Mouse (Mus musculus): ENCODE measurements around the gene Dnhd1.
A peak's percentile ranks its signal among the peaks of the same experiment; 100 is the strongest.
"Not testable (repeated sequence)": the region's sequence is repeated elsewhere in the genome, so short reads cannot be mapped to it uniquely, and the experiment has no call there.

The Dnhd1 gene

DNA sequence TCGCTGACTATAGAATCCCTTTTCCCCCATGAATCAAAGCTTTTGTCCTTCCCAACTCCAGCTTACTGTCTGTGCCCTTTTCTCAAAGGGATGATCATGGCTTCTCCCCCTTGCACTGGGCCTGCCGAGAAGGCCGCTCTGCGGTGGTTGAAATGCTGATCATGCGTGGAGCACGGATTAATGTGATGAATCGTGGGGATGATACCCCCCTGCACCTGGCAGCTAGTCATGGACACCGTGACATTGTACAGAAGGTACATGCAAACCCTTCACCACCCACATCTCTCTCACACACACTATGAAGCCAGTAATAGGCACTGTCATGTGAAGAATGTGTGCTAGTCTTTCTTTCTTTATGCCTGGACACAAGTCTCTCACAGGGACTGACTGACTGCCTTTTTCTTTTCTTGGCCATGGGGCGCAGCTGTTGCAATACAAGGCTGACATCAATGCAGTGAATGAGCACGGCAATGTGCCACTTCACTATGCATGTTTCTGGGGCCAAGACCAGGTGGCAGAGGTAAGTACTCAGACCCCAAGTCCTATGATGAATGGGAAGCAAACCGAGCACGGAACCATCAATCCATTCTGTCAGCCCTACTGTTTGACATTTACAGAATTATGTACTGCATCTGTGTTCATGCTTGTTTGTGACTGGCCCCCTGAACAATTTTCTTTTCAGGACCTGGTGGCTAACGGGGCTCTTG, 89.6 kb downstream of the Dnhd1 start:
- DNase-seq (ENCODE audit: low spot score) = no peak

DNA sequence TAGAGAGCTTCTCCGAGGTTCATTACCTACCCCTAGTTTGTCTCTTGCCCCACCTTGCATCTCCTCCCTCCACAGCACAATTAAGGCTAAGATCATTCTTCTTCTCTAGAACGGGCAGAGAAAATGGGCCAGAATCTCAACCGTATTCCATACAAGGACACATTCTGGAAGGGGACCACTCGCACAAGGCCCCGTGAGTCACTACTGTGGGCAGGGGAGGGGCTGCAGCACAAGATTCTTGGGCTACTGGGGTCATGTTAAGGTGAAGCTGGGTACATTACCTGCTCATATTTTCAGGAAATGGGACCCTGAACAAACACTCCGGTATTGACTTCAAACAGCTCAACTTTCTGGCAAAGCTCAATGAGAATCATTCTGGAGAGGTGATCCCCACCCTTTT, 90.2 kb downstream of the Dnhd1 start:
- no peak for DNase-seq (ENCODE audit: low spot score)

DNA sequence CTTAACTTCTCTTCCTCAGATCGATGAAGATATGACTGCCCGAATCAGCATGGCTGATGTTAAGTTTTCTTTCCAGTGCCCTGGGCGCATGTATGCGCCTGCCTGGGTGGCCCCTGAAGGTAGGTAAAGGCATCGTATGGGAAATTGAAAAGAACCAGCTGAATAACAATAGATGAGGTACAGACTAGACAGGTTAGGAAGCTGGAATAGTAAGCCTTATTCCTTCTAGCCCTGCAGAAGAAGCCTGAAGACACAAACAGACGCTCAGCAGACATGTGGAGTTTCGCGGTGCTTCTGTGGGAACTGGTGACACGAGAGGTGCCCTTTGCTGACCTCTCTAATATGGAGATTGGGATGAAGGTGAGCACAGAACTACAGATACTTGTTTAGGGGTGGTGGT, 91.4 kb downstream of the Dnhd1 start:
- no peak for DNase-seq (ENCODE audit: low spot score)

DNA sequence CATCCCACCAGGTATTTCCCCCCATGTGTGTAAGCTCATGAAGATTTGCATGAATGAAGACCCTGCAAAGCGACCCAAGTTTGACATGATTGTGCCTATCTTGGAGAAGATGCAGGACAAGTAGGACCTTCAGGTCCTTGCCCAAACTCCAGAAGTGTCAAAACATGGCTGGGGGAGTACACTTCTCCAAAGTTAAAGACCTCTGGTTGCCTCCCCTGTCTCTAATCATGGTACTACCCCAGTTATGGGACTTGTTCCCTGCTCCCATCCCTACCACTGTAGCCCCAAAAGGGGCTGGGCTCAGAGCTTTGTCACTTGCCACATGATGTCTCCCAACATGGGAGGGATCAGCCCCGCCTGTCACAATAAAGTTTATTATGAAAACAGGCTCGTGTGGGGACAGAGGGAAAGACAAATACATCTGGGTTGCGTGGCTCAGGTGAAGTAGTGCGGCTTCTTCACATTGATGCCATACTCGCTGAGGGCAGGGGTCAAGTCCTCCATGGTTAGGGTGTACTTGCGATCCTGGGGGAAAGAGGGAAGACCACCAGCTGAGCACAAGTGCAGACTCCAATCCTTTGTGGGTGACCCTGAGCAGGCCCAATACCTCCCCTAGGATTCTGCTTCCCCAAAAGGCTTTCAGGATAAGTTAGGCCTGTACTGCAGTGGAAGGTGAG, 92.0 kb downstream of the Dnhd1 start:
- DNase-seq (ENCODE audit: low spot score) = not testable (repeated sequence)

DNA sequence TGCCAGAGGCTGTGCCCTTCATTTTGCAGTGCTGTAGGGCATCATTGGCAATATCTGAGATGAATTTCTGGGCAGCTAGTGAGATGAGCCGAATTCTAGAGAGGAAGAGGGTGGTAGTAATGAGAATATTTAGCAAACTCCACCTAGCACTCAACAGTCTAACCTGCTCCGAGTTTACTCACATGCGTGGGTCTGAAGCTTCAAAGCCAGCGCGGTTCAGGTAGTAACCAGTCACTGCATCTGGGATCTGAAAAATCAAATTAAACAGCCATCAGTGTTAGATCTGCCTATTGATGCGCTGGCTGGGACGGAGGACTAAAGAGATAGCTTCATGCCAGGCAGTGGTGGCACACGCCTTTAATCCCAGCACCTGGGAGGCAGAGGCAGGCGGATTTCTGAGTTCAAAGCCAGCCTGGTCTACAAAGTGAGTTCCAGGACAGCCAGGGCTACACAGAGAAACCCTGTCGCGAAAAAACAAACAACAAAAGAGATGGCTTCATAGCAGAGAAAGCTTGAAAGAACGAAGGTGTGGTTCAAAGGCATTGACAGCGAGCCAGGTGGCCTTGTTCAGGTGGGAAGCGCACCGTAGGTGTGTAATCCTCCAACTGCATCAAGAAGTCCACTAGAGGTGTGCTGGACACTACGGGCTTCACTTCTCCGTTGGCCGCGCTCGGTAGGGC, 92.8 kb downstream of the Dnhd1 start:
- not testable (repeated sequence) for DNase-seq (ENCODE audit: low spot score)

DNA sequence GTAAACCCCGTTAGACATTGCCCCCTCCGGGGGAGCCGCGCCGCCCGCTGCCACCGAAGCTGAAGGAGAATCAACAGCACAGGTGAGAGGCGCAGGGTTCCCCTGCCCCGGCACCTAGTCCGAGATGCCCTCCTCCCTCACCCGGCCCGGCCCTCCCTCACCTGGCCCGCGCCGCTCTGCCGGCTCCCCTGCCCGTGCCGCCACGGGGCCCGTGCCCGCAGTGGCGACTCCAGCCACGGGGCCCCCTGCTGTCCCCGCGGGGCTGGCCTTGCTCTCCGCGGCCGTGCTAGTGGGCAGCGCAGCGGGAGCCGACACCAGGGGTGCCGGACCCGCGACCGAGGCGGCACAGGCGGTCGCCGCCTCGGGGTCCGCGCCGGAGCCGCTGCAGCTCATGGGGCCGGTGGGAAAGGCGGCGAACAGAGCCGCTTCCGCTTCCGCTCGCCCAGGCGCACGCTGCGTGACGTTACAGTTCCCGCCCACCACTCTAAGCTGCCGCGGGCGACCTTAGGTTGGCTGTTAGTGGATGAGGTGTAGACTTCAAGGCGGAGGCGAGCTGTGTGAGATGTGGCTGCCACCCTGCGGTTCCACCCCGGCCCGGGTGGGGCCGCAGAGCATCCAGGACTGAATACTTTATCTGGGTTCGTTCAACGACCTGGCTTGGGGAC, 93.4 kb downstream of the Dnhd1 start, which contains the start of gene Taf10:
Taf10 (minus strand) TSS at position 436 of the 665 bp plus-strand sequence.
- DNase-seq (ENCODE audit: low spot score) = peak; percentile 60

DNA sequence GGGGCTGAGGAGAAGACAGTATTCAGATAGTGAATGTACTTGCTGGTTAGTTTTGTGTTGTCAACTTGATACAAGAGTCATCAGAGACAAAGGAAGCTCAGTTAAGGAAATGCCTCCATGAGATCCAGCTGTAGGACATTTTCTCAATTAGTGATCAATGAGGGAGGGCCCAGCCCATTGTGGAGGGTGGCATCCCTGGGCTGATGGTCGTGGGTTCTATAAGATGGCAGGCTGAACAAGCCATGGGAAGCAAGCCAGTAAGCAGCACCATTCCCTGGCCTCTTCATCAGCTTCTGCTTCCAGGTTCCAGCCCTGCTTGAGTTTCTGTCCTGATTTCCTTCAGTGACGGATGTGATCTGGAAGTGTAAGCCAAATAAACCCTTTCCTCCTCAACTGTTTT, 97.1 kb downstream of the Dnhd1 start:
- no peak for DNase-seq (ENCODE audit: low spot score)

DNA sequence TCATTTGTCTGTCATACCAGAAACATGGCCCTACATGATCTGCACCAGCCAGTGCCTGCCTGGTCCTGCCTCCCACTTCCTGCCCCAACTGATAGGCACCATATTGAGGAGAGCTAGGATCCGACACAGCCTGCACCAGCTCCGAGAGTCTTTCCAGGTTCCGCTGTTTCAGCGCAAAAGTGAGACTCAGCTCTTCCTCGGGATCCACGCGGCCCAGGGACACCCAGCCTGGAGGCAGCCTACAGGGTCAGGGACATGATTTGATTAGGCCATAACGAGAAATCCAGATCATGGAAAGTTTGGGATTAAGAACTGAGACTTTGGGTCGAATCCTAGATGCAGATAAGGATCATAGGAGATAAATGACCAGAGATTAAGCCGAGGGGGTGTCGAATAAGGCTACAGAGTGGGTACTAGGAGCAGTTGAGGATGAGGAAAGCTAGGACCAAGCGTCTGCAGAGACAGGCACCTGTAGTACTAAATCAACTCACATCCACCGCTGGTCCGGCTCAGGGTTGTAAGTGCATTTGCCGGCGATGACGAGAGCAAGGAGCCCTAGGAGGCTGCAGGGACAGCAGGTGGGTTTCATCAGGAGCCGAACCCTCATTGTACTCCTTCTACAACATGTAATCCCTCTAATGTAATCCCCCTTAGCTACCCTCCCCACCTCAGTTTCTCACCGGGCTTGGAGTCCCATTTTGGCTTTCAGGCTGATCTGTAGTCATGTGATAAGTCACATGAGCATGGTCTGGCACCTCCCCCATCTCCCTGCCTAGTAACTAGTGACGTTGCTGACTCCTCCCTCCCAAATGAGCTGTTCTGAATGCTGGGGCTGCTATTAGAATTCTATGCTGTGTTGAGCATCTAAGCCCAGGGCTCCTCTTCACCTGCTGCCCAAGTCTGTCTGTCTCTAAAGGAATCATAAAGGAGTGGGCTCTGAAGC, 101.1 kb downstream of the Dnhd1 start, which contains the start of gene Tpp1:
Tpp1 (minus strand) TSS at position 745 of the 943 bp plus-strand sequence.
- DNase-seq (ENCODE audit: low spot score) = peak; percentile 74

DNA sequence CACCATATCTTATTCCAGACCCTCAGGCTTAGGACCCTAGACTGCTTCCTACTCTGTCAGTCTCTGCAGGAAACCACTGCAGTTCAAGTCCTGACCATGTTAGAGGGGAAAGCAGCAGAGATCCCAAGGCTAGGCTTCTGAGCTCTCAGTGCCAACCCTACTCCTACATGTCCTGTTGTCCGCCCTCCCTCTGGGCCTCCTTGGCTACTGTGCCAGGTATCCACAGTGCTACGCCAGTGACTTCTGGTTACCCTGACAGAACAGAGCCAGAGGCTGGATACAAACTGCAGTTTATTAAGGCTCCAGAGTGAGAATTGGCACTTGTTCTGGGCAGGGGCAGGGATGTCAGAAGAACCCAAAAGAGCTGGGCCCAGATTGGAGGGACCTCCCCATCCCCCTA, 102.1 kb downstream of the Dnhd1 start:
- no peak for DNase-seq (ENCODE audit: low spot score)

DNA sequence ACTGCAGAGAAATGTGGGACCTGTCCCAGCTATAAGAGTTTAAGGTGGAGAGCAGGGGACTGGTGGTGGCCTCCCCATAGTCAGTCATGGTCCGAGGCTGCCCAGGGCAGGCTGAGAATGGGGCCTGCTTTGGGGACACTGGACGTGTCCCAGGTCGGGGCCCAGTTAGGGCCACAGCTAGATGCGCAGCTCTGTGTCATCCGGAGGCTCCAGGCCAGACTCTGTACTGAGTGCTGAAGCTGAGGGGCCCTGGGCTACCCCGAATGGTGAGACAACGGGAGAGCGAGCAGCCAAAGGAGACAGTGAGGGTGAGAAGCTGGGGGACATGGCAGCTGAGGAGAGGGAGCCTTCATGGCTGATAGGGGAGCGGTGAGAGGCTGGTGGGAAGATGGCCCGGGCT, 102.7 kb downstream of the Dnhd1 start:
- DNase-seq (ENCODE audit: low spot score) = no peak

DNA sequence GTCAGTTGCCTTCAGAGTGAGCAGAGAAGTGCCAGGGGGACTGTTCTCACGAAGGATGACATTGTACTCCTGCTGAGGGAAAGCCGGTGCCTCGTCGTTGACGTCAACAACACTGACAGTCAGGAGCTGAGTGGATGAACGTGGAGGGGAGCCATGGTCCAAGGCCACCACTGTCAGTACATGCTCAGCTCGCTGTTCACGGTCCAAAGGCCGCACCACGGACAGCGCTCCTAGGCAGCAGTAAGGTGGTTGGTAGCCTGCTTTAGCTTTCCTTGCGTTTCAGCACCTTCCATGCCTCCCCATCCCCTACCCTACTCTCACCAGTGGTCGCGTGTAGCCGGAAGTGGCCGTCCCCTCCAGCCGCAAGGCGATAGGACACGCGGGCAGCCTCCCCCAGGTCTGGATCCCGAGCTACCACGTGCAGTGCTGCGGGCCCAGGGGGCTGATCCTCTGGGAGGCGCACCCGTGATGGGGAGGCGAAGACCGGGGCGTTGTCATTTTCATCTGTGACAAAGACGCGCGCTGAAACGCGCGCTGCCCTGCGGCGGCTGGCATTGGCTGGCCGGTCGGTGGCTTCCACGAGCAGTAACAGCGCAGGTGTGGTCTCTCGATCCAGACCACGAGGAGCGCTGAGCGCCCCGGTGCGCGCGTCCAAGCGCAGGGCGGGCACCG, 111.3 kb downstream of the Dnhd1 start:
- DNase-seq (ENCODE audit: low spot score) = no peak

DNA sequence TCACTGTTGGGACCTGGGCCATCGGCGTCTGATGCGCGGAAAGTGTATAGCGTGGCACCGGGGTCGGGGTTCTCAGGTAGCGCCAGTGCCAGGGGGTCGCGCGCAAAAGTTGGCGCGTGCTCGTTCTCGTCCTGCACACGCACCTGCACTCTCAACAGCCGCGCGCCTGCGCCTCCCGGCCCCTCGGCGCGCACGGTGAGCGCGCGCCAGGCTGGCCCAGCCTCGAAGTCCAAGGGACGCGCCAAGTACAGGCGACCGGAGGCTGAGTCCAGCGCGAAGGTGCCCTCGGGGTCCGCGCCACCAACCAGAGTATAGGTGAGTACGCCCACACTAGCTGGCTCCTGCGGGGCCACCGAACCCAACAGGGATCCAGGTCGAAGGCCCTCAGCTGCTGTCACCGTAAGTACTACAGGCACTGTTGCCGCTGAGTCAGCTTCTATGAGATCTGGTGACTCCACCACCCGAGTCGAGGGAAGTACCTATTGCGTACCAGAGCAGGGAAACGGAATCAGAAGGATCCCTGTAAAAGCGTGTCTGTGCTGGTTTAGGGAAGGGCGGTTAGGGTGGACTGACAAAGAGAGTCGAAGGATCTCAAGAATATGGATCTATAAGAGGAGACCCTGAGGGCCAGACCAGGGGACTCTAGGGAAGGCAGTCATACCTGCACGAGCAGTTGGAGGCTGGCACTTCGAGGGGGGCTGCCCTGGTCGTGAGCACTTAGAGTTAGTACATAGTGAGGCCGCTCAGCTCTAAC, 112.1 kb downstream of the Dnhd1 start:
- DNase-seq (ENCODE audit: low spot score) = no peak

DNA sequence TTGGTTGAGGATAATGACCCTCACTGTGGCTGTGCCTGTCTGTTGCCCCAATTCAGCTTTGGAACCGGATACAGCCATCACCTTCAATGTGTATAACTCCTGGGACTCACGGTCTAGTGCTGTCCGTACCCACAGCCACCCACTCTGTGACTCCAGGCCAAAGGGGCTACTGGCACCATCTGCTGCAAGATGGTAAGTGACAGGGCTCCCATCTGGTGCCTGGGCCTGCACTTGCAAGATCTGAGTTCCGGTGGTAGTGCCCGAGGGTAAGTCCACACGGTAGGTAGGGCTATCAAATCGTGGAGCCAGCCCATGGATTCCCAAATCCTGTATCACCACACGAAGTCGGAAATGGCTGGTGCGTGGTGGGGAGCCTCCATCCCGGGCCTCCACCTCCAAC, 113.7 kb downstream of the Dnhd1 start:
- DNase-seq (ENCODE audit: low spot score) = no peak

DNA sequence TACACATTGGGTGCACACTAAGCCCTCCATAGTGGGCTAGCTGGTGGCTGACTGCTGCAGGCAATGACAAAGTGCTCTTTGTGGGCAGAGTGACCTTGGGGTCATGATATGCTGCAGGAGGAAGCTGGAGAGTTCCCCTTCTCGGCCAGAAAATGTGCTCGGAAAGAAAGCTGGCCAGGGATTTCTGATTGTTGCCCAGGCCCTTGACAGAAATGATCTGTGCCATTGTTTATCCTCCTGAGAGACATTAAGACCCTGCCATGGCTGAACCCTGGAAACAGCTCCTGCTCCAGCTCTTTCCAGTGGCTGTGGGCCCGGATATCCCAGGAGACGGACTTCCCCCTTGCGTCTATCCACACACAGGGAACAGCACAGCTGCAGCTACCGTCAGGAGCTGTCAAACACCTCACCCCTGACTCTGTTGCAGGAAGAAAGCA, 117.1 kb downstream of the Dnhd1 start:
- no peak for DNase-seq (ENCODE audit: low spot score)

DNA sequence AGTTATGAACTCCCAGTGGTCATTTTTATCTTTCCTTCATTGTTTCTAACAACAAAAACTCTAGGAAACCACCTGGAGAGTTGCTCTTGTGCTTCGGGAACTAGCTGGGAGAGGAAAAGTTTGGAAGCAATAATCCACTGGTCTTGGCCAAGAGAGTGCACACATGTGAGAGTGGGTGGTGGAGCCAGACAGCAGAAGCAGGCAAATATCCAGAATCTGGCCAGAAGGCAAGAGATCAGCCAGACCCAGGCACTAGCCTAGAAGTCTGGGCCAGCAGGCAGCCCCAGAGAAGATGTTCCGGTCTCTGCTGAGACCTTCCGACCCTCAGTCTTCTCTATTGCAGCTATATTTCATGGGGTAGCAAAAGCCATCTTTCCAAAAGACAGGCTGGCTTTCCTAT, 119.3 kb downstream of the Dnhd1 start:
- no peak for DNase-seq (ENCODE audit: low spot score)
